Mouse (Mus musculus): Measurements from ENCODE around the gene Nup62cl. TPM values are rescaled to one million over a fixed set of nuclear protein-coding genes. Genes with fewer than 3 reads are reported as not detected.
A peak's percentile ranks its signal among the peaks of the same experiment; 100 is the strongest.

Nup62cl gene
- 0.17 TPM in 1 of 2 replicates, not detected in the other for polyA plus RNA-seq (2012; rRNA removed)

DNA sequence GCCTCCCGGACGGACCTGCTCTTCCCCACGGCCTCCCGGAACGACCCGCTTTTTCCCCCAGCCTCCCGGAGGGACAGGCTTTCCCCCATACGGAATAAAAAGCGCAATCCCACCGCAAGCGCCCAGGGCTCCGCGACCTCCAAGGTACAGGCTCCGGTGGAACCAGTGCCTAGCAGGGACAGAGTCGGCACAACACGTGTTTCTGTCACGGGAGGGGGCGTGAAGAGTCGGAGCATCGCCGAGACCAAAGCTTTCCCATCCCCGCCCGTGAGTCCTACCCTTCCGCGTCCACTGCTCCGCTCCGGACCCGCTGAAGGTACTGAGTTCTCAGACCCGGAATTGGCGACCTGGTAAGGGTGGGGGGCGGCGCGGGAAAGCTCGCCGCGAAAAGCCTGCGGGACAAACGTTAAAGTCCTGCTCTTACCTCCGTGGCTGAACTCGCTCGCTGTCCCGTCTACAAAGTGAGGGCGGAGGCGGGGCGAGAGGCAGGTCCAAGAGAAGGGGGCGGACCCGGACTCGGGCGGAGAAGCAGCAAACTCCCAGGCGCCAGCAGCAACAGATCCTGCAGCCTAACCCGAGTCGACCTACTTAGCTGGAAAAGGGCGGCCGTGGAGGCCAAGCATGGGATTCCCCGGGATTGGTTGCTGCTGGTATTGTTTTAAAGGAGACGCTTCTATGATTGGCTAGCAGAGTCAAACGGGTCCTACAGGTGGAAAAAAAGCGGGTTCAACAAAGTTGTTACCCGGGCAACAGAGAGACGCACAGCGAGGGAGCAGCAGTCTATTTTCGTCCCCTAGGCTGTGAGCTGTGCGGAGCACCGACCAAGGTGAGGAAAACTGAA lies at the start of gene Nup62cl, which contains the start of gene Pih1h3b:
Nup62cl (minus strand) TSS at position 578 of the 841 bp plus-strand sequence.
Pih1h3b (plus strand) TSS at position 745 of the 841 bp plus-strand sequence.
- no peak for DNase-seq (ENCODE audit: low read depth, low spot score)
- WGBS: 29% methylated on average over 64 of the region's 64 CpGs

DNA sequence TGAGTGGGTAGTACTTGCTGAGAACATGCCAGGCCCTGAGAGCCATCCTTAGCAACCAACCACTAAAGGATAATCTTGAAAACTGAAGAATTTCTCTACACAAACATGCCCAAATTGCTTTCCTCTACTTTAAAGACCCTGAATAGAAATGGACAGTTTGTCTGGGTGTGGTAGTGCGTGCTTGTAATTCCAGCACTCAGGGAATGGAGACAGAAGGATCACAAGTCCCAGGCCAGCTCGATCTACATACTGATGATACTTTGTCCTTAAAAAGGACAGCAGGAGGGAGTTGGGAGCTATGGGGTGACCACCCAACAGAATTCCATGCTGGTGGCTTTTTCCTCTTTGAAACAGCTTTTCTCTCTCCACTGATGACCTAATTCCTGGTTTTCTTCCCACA lies 31.6 kb upstream of the Nup62cl start:
- 88% methylated on average over 2 of the region's 2 CpGs for WGBS
- no peak for DNase-seq (ENCODE audit: low read depth, low spot score)

DNA sequence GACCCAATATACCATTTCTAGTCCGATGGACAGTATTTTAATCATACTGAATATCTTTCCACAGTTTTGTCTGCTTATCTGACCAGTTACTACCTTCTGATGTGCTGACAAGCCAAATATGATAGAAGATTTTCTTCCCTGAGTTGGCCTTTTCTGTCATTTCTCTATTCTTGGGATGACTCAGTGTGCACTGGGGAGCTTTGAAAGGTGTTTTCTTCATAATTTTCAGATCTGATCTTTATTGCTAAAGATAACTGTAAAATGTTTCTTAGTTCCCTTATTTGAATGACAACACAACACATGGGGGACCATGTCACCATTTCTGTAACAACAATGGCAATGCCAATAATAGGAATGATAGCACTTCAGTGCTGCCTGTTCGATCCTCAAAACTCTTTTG lies 20.0 kb upstream of the Nup62cl start:
- 88% methylated on average over 2 of the region's 2 CpGs for WGBS
- no peak for DNase-seq (ENCODE audit: low read depth, low spot score)

DNA sequence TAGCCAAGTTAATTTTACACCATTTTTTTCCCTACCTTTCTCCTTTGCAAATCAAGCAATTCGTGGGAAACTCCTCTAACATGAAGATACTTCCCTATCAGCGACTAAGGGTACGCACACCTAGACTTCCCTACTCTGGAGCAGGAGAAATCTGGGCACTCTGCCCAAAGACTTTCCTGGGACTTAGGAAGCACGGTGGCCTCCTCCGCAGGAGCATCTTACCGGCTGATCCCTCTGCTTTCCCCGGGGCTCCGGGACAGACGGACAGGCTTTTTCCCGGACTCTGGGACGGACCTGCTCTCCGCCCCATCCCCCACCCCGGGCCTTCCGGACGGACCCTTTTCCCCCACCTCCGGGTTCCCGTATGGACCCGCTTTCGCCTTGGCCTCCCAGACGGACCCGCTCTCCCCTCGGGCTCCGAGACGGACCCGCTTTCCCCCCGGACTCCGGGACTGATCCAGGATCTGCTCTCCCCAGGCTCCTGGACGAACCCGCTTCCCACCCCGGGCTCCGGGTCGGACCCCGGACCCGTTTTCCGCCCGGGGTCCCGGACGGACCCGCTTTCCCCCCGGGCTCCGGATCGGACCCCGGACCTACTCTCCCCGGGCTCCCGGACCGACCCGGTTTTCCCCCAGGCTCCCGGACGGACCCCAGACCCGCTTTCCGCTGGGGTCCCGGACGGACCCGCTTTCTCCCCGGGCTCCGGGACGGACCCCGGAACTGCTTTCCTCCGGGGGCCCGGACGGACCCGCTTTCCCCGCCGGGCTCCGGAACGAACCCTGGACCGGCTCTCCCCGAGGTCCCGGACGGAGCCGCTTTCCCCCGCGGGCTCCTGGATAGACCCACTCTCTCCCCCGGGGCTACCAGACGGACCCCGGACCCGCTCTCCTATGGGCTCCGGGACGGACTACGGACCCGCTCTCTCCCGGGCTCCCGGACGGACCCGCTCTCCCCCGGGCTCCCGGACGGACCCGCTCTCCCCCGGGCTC lies 1.3 kb downstream of the Nup62cl start:
- 23% methylated on average over 80 of the region's 90 CpGs for WGBS
- DNase-seq (ENCODE audit: low read depth, low spot score): no peak

DNA sequence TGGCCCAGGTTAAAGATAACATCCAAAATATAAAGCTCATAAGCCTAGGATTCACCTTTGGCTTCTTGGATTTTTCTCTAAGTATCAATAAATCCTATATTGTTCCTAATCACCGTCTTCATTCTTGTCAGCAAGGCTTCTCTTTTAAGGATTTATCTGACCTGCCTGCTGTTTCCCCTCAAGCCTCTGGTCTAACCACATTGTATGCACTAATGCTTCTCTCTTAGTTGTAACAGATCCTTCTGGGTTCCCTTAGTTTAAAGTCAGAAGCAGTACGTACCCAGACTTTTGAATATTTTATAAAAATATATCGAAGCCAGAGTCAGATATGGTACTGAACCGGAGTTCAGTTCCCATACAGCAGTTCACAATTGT lies 63.8 kb downstream of the Nup62cl start:
- no peak for DNase-seq (ENCODE audit: low read depth, low spot score)
- 84% methylated on average over 4 of the region's 4 CpGs for WGBS

DNA sequence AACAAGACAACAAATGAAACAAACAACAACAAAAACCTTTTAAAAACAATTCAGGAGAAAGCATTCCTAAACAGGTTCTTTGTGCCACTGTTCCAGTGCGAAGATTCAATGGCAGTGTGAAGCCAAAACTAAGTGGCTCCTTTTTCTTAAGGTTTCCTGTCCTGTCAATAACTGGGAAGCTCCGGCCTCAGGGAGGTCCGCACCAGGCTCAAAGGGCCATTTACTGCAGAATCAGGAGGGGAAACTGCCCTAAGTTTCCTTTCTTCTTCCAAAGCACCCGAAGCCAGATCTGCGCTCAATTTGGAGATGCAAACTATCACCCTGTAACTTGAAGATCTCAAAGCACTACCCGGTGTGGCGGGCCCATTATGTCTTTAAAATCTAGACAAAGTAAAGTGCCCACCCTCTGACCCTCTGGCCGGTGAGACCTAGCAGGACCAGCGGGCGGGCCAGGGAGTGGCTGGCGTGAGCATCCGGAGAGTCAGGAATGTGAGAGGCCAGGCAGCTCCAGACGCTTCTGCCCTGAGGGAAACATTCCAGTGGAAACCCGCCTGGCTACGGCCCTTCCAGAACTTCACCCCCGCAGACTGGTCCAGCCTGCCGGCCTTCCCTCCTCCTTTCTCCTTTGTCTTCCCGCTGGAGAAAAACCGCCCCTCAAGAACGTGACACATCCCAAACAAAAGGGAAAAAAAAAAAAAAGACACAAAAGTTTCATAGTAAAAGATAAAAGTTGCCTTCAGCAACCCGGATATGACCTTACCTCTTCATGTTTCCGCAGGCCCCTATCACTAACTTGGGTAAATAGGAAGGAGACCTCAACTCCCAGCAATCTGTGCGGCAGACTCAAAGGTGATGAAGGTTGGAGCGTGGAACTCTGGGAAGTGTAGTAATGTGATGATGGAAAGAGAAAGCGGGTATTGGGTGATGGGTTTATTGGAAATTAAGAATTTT lies 64.5 kb downstream of the Nup62cl start, which contains the start of gene Rbm41:
Rbm41 (minus strand) TSS at position 856 of the 951 bp plus-strand sequence.
- 12% methylated on average over 25 of the region's 25 CpGs for WGBS

DNA sequence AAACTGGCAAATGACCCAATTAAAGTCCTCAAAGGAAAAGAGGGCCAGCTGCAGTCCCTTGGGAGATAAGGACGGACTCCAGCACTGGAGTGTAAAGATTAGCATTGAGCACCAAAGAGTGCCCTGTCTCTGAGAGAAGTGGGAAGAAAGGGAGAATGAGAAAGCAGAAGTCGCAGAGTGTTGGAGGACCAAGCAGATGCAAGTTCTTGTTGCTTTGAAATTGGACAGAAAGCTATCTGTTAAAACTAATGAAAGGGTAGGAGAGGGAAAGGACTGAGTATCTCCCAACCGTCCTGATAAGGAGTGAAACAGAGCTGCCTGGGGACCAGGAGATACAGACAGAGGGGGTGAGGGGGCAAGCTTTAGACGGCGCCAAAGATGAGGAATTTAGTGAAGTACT lies 80.4 kb downstream of the Nup62cl start:
- no peak for DNase-seq (ENCODE audit: low read depth, low spot score)
- WGBS: 91% methylated on average over 5 of the region's 5 CpGs

More for the DNA sequence above, 64.5 kb downstream of the Nup62cl start, which contains the start of gene Rbm41:
- DNase-seq (ENCODE audit: low read depth, low spot score): peak; percentile 31

Other genes starting within 250 kb of the Nup62cl start
- 1.7 and 2.7 TPM in 2 replicates for gene Morc4, start 191.0 kb downstream of the Nup62cl start, polyA plus RNA-seq (2012; rRNA removed)
- 0.24 and 0.59 TPM in 2 replicates for gene Rbm41, start 64.1 kb downstream of the Nup62cl start, polyA plus RNA-seq (2012; rRNA removed)
- not detected in 2 replicates for gene Pih1h3b, start 167 bp upstream of the Nup62cl start, polyA plus RNA-seq (2012; rRNA removed)